Mouse (Mus musculus) liver, embryonic 12.5 days (tissue): ENCODE results near the gene Rgs8. TPM values are rescaled to one million over a fixed set of nuclear protein-coding genes. Genes with fewer than 3 reads are reported as not detected.

ENCODE experiments used
- polyA plus RNA-seq: library from polyadenylated mRNA; unstranded; fragments of >200 nt; fragmentation: Nextera tagmentation; extraction: Ambion mirVana; gene quantifications from 2 replicates; pipeline ENCODE4 v1.2.1, GENCODE M21; 2016

Gene Rgs8
- polyA plus RNA-seq, 1 experiment from 2014 or later = 0.10 TPM

Other genes starting within 250 kb of the Rgs8 start
- 0.18 and 0.24 TPM in 2 replicates for gene Shcbp1l, start 227.9 kb upstream of the Rgs8 start, polyA plus RNA-seq
- 20.5 and 21.4 TPM in 2 replicates for gene Dhx9, start 165.4 kb upstream of the Rgs8 start, polyA plus RNA-seq
- gene Npl, start 103.0 kb upstream of the Rgs8 start, polyA plus RNA-seq = 8.6 and 9.5 TPM in 2 replicates
- gene Rgs16, start 87.3 kb downstream of the Rgs8 start, polyA plus RNA-seq = 0.57 and 0.81 TPM in 2 replicates
- 10.4 TPM in 2 replicates for gene Rnasel, start 96.4 kb downstream of the Rgs8 start, polyA plus RNA-seq
- 0.04 TPM in 1 of 2 replicates, not detected in the other for gene Rgsl1, start 191.1 kb downstream of the Rgs8 start, polyA plus RNA-seq
- gene Teddm1b, start 221.3 kb downstream of the Rgs8 start, polyA plus RNA-seq = 0.25 and 0.26 TPM in 2 replicates
- not detected in 2 replicates for gene Teddm1a, start 238.7 kb downstream of the Rgs8 start, polyA plus RNA-seq
- 100 and 107 TPM in 2 replicates for gene Glul, start 246.9 kb downstream of the Rgs8 start, polyA plus RNA-seq
- gene Teddm2, start 247.2 kb downstream of the Rgs8 start, polyA plus RNA-seq = 0.36 and 0.44 TPM in 2 replicates